Mouse (Mus musculus) frontal cortex, postnatal 25 days (tissue): Measurements from ENCODE around the gene Lin7b.
A peak's percentile ranks its signal among the peaks of the same experiment; 100 is the strongest.

ENCODE experiments used
- DNase-seq, 2 experiments: peaks; one replicate each; pipeline ENCODE4 v3.0.0; 2022; ENCODE audit warnings: low spot score in 2 of 2

The Lin7b gene

DNA sequence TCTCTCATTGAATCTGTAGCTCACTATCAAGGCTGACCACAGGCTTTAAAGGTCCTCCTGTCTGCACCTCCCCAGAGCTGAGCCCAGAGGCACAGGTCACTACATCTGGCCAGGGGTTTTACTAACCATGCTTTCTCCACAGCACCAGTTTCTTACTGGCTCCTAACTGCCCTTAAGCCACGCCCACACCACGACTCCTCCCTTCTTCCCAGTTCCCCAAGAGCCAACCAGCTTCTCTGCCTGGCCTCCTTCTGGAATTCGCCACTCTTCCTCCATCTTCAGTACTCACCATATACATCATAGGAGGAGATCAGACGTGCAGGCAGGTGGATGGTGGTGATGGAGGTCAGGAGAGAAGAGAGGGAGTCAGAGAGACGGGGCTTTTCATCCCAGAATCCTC is 17.3 kb downstream of the Lin7b start:
- no peak for DNase-seq

DNA sequence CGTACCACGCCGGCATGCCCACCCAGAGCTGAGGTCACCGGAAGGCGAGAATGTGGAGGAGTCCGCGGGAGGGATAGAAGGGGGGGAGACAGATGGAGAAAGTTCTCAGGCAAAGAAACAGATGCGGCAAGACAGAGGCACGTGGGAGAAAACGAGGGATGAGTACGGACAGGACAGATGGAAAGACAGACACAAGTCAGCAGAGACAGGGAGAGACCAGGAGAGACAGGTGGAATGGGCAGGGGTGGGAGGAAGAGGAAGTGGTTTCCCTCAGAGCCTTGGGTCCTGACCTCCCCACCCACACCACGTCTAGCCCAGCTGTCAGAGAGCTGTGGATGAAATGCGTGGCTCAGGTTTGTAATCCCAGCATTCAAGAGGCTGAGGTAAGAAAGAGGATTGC is 23.5 kb downstream of the Lin7b start:
- DNase-seq: no peak

DNA sequence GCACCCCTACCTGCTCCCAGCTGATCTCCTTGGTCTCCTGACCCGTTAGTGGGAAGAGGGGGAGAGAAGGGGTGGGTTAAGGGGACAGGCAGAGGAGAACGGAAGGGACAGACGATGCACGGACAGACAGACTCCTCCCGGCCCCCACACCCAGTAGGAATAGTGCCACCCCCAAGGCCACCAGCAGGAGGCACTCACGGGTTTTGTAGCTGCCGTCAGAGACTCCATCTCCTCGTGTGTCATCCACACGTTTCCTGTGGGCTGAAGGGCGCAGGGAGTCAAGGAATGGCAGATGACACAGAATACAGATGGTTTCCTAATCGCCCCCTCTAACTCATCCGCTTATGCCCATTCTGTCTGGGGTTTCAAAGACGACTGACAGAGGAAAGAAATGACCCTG is 26.8 kb downstream of the Lin7b start:
- DNase-seq: no peak

DNA sequence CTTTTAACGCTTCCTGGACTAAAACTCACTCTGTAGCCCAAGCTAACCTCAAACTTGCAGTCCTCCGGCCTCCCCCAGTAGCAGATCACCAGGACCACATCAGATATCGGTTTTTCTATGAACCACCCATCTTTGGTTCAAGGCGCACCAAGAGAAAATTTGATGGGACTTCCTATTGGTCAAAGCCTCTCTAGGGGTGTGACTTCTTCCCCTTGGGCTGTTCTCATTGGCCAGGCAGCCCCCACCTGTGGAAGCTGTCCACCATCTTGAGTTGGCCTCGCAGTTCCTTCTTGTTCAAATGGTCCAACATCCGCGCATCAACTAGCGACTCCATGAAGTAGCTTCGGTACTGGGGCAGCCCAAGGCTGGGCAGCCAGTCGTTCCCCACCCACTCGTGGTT is 28.3 kb downstream of the Lin7b start:
- no peak for DNase-seq

DNA sequence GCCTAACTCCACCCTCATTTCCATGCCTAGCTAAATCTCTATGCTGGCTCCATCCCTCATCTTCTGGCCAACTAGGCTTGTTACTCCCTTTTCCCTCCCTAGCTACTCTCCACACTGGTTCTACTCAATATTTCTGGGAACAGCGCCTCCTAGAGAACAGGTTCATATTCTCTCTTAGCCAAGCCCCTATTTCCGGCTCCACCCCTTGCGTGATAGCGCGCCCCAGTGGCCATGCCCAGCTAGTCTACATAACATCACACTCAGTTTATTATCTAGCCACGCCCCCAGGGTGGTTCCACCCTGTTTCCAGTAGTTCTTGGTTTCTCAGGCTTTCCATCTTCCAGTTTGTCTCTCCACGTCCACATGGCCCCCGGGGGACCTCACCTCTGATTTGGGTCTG is 29.1 kb downstream of the Lin7b start:
- peak; percentile 56 to 59 for DNase-seq

DNA sequence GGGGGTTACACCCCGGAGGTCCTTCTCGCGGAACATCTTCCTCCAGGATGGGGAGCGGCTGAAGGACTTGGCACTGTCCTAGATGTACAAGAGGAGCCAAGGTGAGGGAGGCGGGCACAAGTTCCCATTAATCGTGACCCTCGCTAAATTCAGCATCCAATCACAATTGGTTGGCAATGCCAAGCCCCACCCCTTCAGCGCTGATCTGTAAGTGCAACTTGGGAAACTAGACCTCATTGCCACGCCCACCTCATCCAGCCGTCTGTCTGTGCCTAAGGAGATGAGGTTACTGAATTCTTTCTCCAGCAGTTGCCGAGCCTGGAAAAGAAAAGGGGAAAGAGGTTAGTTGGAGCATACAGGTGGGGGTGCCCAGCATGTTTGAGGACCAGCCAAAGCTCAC is 29.7 kb downstream of the Lin7b start:
- no peak for DNase-seq

DNA sequence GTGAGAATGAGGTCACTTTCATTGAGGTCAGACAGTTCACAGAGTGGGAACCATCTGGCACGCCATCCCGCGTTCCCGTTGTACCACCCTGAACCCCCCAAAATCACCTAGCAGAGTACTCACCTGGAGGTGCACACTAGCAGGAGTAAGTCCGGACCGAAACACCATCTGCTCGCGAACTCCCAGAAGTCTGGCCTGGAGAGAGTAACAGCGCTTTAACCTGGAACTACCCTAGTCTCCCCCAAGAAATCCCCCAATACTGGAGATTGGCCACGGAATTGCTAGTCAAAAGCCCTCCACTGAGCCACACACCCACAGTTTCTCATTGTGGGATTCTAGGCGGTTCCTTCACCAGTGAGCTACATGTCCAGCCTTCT is 30.3 kb downstream of the Lin7b start:
- no peak for DNase-seq

DNA sequence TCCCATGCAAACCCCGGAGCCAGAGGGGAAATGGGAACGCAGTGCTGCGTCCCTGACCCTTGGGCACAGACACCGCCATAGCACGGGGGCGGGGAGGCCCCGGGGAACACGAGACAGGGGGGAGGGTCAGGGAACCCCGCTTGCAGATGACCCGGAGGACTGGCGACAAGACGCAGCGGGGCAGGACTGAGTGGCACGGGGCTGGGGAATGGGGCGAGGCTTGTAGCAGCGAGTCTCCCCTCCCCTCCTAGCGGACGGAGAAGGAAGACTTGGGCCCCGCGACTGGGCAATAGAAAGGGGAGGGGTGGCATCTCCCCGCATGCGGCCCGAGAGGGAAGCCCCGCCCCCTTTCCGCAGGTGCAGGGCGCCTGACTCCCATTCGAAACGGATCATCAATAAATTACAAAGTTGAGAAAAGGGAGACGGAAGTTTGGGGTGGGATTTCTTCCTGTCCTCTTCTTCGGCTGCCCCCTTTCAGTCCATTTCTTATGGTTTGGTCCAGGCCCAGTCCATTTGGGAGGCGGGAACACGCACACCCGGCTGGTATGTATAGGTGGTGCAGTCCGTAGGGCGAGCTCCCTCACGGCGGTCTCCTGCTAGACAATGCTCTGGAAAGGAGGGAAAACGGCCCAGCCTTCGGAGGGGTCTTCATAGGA is 30.8 kb downstream of the Lin7b start:
- no peak for DNase-seq

DNA sequence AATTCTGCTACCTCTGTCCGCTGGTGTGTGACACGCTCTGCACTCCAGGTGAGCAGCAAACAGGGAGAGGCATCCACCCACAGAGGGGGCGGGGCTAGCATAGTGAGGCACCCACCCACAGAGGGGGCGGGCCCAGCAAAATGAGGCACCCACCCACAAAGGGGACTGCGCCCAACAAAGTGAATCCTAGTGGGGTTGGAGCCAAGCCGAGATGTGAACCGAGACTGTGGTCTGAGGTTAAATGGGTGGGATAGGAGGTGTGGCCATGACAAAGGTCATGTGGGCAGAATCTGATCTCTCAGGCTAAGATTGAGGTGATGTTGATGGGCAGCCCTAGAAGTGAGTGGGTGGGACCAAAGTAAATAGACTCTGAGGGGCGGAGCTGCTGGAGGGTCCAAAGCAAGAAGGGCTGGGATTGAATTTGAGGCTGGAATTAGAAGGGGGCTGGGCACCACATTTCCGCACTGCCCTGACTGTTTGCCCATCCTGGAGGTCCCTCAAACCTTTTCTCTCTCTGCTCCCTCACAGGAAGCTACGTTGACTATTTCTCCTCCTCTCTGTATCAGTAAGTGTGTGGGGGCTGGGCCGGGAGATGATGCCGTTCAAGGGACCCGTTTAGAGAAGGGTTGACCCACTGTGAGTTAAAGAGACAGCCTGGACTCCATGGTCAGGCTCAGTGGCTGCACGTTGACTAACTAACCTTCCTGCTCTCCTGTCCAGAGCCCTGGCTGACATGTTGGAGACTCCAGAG is 32.0 kb downstream of the Lin7b start:
- DNase-seq: no peak

DNA sequence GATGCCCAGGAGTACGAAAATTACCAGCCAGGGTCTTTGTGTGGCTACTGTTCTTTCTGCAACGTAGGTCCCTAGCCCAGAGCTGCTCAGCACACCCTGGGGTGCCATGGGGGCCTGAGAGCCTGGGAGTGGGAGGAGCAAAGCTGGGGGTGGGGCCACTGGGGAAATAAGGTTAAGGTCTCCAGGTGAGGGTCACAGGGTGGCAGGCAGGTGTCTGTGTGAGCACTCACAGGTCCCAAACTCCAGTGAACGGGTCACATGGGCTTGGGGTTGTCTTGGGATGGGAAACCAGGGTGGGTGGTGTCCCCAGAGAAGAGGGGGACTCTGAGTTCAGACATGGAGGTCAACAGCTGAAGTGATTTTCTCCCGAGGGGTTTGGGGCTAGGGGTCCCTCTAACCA is 32.9 kb downstream of the Lin7b start:
- DNase-seq: no peak

DNA sequence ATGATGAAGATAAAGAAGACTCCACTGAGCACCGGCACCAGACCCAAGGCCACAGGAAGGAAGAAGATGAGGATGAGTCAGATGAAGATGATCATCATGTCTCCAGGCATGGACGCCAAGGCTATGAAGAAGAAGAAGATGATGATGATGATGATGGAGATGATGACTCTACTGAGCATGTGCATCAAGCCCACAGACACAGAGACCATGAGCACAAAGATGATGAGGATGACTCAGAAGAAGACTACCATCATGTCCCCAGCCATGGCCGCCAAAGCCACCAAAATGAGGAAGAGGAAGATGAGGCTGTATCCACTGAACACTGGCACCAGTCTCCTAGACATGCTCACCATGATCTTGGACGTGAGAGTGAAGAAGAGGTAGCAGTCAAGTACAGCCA is 34.1 kb downstream of the Lin7b start:
- DNase-seq: no peak

DNA sequence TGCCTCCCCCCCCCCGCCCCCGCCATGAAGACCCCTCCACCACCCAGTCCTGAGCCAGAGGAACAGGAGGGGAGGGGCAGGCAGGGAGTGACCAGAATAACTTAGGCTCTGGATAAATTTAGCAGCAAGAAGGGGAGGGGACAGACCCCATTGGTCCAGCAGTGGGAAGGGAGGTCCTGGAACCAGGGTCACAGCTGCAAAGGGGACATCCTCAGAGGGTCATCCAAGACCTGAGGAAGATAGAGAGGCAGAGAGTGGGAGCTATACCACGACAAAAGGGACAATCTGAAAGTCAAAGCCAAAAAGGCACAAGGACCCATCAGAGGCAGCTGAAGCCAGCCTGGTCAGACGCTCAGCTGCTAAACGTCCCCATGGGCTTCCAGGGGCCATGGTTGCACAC is 35.3 kb downstream of the Lin7b start, which contains the start of gene Hrc:
Gene Hrc (plus strand): TSS at position 235 of the 400 bp plus-strand sequence.
- no peak for DNase-seq

DNA sequence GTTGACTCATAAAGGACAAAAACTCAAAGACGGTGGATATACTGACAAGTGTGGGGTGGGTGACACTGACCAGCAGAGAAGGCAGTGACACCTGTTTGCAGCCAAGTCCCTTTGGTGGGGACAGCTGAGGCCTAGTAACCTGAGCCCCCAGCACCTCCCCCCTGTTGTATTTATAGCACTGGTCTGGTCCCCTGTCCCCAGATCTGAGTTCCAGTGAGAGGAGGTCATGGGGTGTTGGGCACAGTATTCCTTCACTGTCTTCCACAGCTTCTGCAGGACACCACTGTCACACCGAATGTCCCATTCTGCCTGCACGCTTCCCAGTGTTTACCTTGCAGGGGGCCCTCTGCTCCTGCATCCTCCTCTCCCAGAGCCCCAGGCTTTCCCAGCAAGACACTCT is 35.8 kb downstream of the Lin7b start:
- DNase-seq: no peak

DNA sequence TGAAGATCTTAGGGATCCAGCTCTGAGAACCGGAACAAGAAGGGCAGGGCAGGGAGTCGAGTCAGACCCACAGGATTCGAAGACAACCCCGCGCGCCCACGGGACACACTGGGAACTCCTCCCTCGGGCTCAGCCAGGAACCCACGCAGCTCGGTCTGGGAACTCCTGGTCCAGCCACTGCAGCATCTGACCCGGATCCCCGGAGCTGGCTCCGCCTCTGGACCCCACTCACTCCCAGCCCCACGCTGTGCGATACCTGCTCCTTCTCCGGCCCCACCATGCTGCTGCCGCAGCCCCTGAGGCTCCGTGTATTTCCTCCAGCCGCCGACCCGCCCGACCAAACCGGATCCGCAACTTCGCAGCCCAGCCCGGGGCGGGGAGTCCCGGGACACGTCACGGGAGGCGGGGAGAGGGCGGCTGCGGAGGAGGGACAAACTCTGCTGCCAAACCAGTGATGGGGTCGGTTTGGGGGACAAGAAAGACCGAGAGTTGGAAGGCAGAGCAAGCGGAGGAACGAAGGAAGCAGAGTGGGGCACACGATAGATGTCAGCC is 36.9 kb downstream of the Lin7b start, which contains the start of gene Trpm4:
Gene Trpm4 (minus strand): TSS at position 350 of the 552 bp plus-strand sequence.
- DNase-seq: peak; percentile 47 to 59

DNA sequence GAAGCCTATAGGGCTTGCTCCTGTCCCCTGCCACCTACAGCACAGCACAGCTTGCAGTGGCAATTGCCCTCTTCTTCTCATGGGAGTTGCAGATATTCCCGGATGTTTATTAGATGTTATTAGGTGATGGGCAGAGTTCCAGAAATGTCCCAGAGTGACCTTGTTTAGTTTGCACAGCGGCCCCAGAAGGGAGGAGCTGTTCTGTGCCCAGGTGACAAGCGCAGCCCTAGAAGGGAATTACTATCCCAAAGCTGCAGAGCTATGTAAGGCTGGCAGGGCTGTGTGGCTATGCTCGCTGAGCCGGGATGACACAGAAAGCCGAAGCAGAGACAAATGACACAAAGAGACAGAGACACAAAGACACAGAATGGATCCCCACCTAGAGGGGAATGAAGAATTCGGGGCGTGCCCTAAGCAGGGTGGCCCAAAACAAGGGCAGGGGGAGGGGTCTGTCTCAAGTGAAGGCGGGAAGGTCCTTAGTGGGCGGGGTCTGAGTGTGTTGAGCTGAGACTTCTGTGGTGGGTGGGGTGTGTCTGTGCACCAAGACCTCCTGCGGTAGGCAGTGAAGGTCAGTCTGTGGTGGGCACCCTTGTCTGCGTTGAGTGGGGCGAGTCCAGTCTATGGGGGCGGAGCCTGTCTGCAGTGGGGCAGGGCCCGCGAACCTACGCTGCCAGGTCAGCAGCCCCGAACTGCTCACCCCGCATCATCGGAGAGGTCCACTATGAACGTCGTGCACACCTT is 37.5 kb downstream of the Lin7b start:
- no peak for DNase-seq

DNA sequence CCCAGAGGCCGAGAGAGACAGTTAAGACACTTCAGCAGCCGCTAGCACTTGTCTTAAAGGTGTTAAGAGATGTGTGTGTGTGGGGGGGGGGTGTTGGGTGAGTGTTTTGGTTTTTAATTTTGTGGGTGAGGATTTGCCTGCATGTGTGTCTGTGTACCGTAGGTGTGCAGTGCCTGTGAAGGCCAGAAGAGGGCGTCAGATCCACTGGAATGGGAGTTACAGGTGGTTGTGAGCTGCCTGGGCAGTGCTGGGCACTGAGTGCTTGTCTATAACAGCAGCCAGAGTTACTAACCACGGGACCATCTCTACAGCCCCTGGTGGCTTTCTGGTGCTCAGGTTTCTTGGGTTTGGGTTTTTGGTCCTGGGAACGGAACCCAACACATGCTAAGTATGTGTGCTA is 38.9 kb downstream of the Lin7b start:
- no peak for DNase-seq

DNA sequence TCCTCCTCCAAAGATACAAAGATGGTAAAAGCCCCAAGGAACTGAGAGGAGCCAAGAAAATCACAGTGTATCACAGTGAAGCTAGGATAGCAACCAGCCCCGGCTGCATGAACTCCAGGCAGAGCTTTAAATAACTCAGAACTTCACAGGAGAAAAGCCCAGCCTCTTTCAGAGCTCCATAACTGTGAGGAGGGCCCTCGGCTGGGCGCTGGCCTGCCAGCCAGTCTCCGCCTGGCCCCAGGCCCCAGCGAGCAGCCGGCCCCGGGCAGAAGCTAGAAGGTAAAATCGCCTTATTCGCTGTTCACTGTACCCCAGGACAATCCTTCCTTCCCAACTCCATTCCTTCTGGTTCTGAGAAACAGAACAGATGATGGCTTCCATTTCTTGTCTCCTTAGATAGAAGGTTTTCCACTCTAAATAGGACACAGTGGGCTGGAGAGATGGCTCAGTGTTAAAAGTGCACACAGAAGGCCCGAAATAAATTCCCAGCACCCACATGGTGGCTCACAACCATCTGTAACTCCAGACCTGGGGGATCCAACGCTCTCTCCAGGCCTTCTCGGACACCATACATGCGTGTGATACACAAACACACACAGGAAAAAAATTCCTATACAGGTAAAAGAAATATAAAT is 41.4 kb downstream of the Lin7b start:
- DNase-seq: no peak

DNA sequence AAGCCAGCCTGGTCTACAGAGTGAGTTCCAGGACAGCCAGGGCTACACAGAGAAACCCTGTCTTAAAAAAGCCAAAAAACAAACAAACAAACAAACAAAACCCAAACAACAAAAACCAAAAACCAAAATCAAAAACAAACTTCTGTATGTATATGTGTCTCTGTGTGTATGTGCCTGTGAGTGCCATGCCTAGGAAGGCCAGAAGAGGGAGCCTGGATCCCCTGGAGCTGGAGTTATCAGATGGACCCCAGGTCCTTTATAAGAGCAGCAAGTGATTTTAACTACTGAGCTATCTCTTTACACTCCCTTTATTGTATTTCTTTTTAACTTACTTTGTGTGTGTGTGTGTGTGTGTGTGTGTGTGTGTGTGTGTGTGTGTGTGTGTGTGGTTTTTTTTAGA is 44.6 kb downstream of the Lin7b start:
- DNase-seq: no peak

DNA sequence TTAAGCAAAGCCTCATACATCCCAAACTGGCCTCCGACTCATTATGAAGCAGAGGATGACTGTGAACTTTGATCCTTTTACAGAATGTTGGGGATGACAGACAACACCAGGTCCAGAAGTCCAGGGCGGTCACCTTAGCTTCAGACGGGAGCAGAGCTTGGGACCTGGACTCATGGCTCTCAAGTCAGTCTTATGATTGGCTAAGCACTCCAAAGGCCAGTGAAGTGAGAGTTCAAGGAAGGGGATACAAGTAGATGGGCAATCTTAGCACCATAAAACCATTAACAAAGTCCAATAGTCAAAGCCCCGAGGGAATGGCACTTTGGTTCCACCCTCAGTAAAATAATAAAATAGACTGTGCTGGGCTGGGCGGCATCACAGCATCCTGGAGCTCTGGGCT is 47.3 kb downstream of the Lin7b start:
- no peak for DNase-seq

DNA sequence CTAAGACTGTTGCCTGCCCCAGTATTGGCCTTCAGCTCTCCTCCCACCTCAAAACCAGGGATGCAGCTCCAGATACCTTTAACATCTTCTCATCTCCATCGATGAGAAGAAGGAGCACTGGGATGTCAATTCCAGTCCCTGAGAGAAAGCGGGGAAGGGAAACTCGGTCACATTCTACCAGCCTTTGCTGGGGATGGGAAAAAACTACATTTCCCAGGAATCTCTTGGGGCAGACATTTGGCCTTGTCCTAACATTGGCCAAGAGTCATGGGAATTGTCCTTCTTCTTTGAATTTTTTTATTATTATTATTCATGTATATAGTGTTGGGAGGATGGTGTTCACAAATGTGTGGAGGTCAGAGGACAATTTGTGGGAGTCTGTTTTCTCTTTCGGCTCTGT is 48.1 kb downstream of the Lin7b start:
- DNase-seq: no peak
